Mouse (Mus musculus) embryonic facial prominence, embryonic 11.5 days (tissue): ENCODE results near the gene Rnf213. TPM values are rescaled to one million over a fixed set of nuclear protein-coding genes. Genes with fewer than 3 reads are reported as not detected.

ENCODE experiments used
- ATAC-seq: fragments of 200-750 bp; cut with Nextera tagmentation; replicated peaks from 2 replicates; pipeline ENCODE4 v1.8.0; 2017; ENCODE audit warnings: low read depth; ENCODE audit not compliant: insufficient number of reproducible peaks, low FRiP score, low TSS enrichment
- DNase-seq: peaks from one replicate; pipeline ENCODE4 v3.0.0-alpha.2; 2015; ENCODE audit warnings: low spot score
- H3K27ac ChIP-seq: fragments of 300-500 bp; sonication (generic); replicated peaks from 2 replicates; pipeline ENCODE4 v1.5.1; 2014; ENCODE audit warnings: mild to moderate bottlenecking, low read depth, low read length, control low read depth
- H3K27me3 ChIP-seq: fragments of 300-500 bp; sonication (generic); 2 replicates; pipeline ENCODE4 v1.6.1; 2014; ENCODE audit warnings: mild to moderate bottlenecking, low read length, moderate library complexity, mixed read lengths; ENCODE audit not compliant: control insufficient read depth, insufficient read depth
- H3K36me3 ChIP-seq: fragments of 300-500 bp; sonication (generic); replicated peaks from 2 replicates; pipeline ENCODE4 v1.6.1; 2014; ENCODE audit warnings: low read depth, mild to moderate bottlenecking, low read length, moderate library complexity, mixed read lengths; ENCODE audit not compliant: control insufficient read depth, insufficient read depth
- H3K4me1 ChIP-seq: fragments of 300-500 bp; sonication (generic); 2 replicates; pipeline ENCODE4 v1.6.1; 2014; ENCODE audit warnings: low read length, mixed read lengths; ENCODE audit not compliant: control insufficient read depth, insufficient read depth
- H3K4me2 ChIP-seq: fragments of 300-500 bp; sonication (generic); 2 replicates; pipeline ENCODE4 v1.6.1; 2014; ENCODE audit warnings: low read depth, mild to moderate bottlenecking, control low read depth, low read length, moderate library complexity
- H3K4me3 ChIP-seq: fragments of 300-500 bp; sonication (generic); 2 replicates; pipeline ENCODE4 v1.5.1; 2014; ENCODE audit warnings: low read depth, low read length, control low read depth
- H3K9ac ChIP-seq: fragments of 300-500 bp; sonication (generic); replicated peaks from 2 replicates; pipeline ENCODE4 v1.6.1; 2014; ENCODE audit warnings: mild to moderate bottlenecking, control low read depth, low read length
- H3K9me3 ChIP-seq: fragments of 300-500 bp; sonication (generic); replicated peaks from 2 replicates; pipeline ENCODE4 v1.6.1; 2016; ENCODE audit warnings: mild to moderate bottlenecking, low read length, inconsistent platforms, mixed read lengths; ENCODE audit not compliant: control insufficient read depth
- WGBS: fragments of 180-500 bp; shearing (Covaris S2); extraction: QIAGEN DNeasy Blood & Tissue Kit; methylation state at CpG from one replicate; pipeline ENCODE4 v1.1.7; 2014; 5-methylcytosine and 5-hydroxymethylcytosine counted together
- polyA plus RNA-seq: library from polyadenylated mRNA; unstranded; fragments of >200 nt; fragmentation: Nextera tagmentation; extraction: Ambion mirVana; gene quantifications from 2 replicates; pipeline ENCODE4 v1.2.1, GENCODE M21; 2014

Rnf213 gene
- polyA plus RNA-seq, 1 experiment from 2014 or later: 1.8 TPM

- DNase-seq (peak; percentile 62), ATAC-seq (no peak)
- WGBS: 52% methylated on average over 5 of the region's 5 CpGs
- H3K9me3 ChIP-seq: no peaks in the 10 kb centered on the region
- no peak overlapping the region for H3K27ac ChIP-seq
- no peaks in the 10 kb centered on the region for H3K4me1 ChIP-seq
- H3K9ac ChIP-seq: no peak overlapping the region
- no peak overlapping the region for H3K4me3 ChIP-seq
- H3K27me3 ChIP-seq: no peaks in the 10 kb centered on the region
- no peak overlapping the region for H3K4me2 ChIP-seq
- H3K36me3 ChIP-seq: no peaks in the 10 kb centered on the region
Measured at GRCm38 (mm10) chr11:119404627-119405026, 11.7 kb downstream of the Rnf213 start.

- Histone ChIP-seq H3K9me3 (no peaks in the 10 kb centered on the region), H3K27me3 (no peaks in the 10 kb centered on the region), H3K27ac (no peak overlapping the region), H3K4me3 (no peak overlapping the region), H3K36me3 (no peaks in the 10 kb centered on the region), H3K4me2 (no peak overlapping the region), H3K9ac (no peak overlapping the region), H3K4me1 (no peaks in the 10 kb centered on the region)
- 93% methylated on average over 6 of the region's 6 CpGs for WGBS
- no peak for ATAC-seq
- no peak for DNase-seq
Measured at GRCm38 (mm10) chr11:119407381-119407780, 14.5 kb downstream of the Rnf213 start.

GRCm38 (mm10) chr11:119407977-119408376 lies 15.1 kb downstream of the Rnf213 start:
- Histone ChIP-seq H3K4me1 (no peaks in the 10 kb centered on the region), H3K4me3 (no peak overlapping the region), H3K36me3 (no peaks in the 10 kb centered on the region), H3K4me2 (no peak overlapping the region), H3K9me3 (no peaks in the 10 kb centered on the region), H3K9ac (no peak overlapping the region), H3K27ac (no peak overlapping the region), H3K27me3 (no peaks in the 10 kb centered on the region)
- no peak for ATAC-seq
- WGBS: 58% methylated on average over 5 of the region's 5 CpGs
- no peak for DNase-seq

GRCm38 (mm10) chr11:119419327-119420118 lies 26.6 kb downstream of the Rnf213 start:
- DNase-seq: peak; percentile 82
- WGBS: 41% methylated on average over 16 of the region's 16 CpGs

GRCm38 (mm10) chr11:119420426-119420825 lies 27.5 kb downstream of the Rnf213 start:
- 75% methylated on average over 5 of the region's 5 CpGs for WGBS
- DNase-seq (no peak), ATAC-seq (no peak; the same call in 1 of the 2 replicates)
- Histone ChIP-seq H3K9me3 (no peaks in the 10 kb centered on the region), H3K27me3 (no peaks in the 10 kb centered on the region), H3K4me2 (no peak overlapping the region), H3K9ac (no peak overlapping the region), H3K4me1 (peaks cover 2% of the 10 kb centered on the region; the same call in 1 of the 2 replicates), H3K36me3 (no peaks in the 10 kb centered on the region), H3K27ac (peak overlapping the region; percentile 20; the same call in 1 of the 2 replicates), H3K4me3 (no peak overlapping the region)

More at GRCm38 (mm10) chr11:119419327-119420118, 26.6 kb downstream of the Rnf213 start:
- H3K27ac ChIP-seq: peak overlapping the region; percentile 20
- H3K4me2 ChIP-seq: no peak overlapping the region; the same call in 1 of the 2 replicates
- H3K9ac ChIP-seq: no peak overlapping the region; the same call in 1 of the 2 replicates
- no peak overlapping the region for H3K4me3 ChIP-seq
- no peak for ATAC-seq
- H3K4me1 ChIP-seq: peaks cover 2% of the 10 kb centered on the region; the same call in 1 of the 2 replicates
- no peaks in the 10 kb centered on the region for H3K36me3 ChIP-seq
- no peaks in the 10 kb centered on the region for H3K27me3 ChIP-seq
- H3K9me3 ChIP-seq: no peaks in the 10 kb centered on the region

- DNase-seq: no peak
- no peaks in the 10 kb centered on the region for H3K4me1 ChIP-seq
- H3K27ac ChIP-seq: no peak overlapping the region
- ATAC-seq: no peak
- H3K27me3 ChIP-seq: no peaks in the 10 kb centered on the region
- no peaks in the 10 kb centered on the region for H3K36me3 ChIP-seq
- H3K4me3 ChIP-seq: no peak overlapping the region
- H3K9ac ChIP-seq: no peak overlapping the region
- 71% methylated on average over 6 of the region's 6 CpGs for WGBS
- H3K4me2 ChIP-seq: no peak overlapping the region
- no peaks in the 10 kb centered on the region for H3K9me3 ChIP-seq
Measured at GRCm38 (mm10) chr11:119427431-119427830, 34.5 kb downstream of the Rnf213 start.

- no peaks in the 10 kb centered on the region for H3K9me3 ChIP-seq
- no peaks in the 10 kb centered on the region for H3K27me3 ChIP-seq
- ATAC-seq (no peak), DNase-seq (no peak)
- H3K4me1 ChIP-seq: no peaks in the 10 kb centered on the region
- WGBS: 84% methylated on average over 5 of the region's 5 CpGs
- no peak overlapping the region for H3K27ac ChIP-seq
- H3K4me3 ChIP-seq: no peak overlapping the region
- no peak overlapping the region for H3K4me2 ChIP-seq
- H3K36me3 ChIP-seq: no peaks in the 10 kb centered on the region
- no peak overlapping the region for H3K9ac ChIP-seq
Measured at GRCm38 (mm10) chr11:119427986-119428385, 35.1 kb downstream of the Rnf213 start.

- Histone ChIP-seq H3K27me3 (no peaks in the 10 kb centered on the region), H3K9ac (peak overlapping the region; percentile 41; the same call in 1 of the 2 replicates), H3K4me3 (peak overlapping the region; percentile 15; the same call in 1 of the 2 replicates), H3K9me3 (no peaks in the 10 kb centered on the region), H3K27ac (no peak overlapping the region), H3K36me3 (no peaks in the 10 kb centered on the region), H3K4me2 (peak overlapping the region; percentile 43), H3K4me1 (no peaks in the 10 kb centered on the region)
- peak; percentile 65 for DNase-seq
- under 1% methylated on average over 22 of the region's 35 CpGs for WGBS
- ATAC-seq: peak; percentile 66
Measured at GRCm38 (mm10) chr11:119428649-119429136, 35.8 kb downstream of the Rnf213 start.
